Mouse (Mus musculus): ENCODE results near the gene Hdac4.

DNA sequence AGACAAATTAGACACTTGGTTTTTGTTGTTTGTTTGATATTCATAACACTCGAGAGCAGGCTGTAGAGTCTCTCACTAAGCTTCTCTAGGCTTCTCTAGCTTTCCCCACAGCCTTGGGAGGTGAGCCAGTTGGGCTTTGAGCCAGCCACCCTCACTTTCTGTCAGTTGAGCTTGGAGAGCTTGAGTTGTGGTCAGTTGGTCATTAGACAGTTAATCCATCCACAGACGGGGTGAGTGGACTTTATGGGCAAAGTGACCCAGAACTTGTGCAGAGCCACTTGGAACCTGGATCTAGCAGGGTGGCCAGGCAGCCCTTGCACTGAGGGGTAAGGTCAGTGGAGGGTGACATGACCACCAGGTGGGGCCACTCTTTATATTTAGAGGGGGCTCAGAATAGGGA lies 277.9 kb downstream of the Hdac4 start:
- TF ChIP-seq CTCF (IDR thresholded peaks at IDR 0.05; ENCODE audit: insufficient read depth, low read length) (no peak), POLR2A (IDR thresholded peaks at IDR 0.05; ENCODE audit: borderline replicate concordance, extremely low read depth, low read depth, low read length) (no peak)
